Mouse (Mus musculus): ENCODE results near the gene Foxn3.

Gene Foxn3

DNA sequence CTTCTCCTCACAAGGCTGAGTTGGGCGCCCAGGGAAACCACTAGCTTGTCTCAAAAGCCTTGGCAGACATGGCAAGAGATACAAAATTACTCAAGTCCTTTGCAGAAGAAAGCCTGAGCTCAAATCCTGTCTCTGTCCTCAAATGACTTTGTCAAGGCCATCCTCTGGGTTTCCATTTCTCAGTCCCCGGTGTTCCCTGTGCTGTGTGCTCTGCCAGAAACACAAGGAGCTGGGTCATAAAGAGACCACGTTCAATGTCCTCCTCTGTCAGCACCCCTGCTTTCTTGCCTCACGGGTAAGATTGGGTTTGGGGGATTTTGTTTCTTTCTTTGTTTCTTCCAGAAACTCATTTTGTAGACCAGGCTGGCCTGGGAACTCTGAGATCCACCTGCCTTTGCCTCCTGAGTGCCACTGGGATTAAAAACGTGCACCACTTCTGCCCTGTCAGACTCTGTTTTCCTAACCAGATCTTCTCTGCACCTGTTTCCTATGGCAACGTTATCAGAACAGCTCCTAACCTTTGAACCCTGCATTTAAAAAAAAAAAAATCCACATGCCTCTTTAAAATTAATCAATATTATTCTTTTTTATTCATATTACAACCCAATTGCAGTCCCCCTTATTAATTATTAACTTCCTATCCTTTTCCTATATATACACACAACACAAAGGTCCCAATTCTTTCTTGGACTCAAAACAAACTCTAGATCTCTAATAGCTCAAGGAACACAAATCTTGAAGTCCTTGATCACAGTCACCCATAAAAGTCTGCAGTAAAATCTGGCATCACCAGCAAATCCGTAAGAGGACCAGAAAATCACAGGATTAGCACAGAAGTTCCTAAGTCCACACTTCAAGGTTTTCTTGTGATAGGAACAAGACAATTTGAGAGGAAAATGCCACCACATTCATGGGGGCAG lies 144.6 kb downstream of the Foxn3 start:
- DNase-seq (ENCODE audit: low spot score in 2 of 2): no peak

DNA sequence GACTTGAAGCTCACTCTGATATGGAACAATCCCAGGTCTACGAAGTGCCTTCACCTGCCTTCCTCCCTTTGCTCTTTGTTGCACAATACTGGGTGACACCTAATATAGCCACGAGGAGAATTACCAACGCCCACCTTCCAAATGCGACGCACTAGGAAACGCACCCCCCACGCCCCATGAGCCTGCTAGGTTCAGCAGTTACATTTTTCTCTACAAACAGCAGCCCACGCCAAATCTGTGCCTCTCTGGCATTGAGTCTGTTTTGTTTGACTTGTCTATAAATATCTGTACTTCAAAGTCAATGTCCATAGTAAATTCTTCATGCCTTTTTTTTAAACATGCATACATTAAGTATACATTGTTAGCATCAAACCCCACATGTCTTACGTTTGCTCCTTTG lies 145.5 kb downstream of the Foxn3 start:
- no peak for DNase-seq (ENCODE audit: low spot score in 2 of 2)

- no peak for DNase-seq (ENCODE audit: low spot score in 2 of 2)
These were observed 147.8 kb downstream of the Foxn3 start for GRCm38 (mm10) chr12:99415538-99415937.

GRCm38 (mm10) chr12:99412496-99412895 lies 150.9 kb downstream of the Foxn3 start:
- no peak for DNase-seq (ENCODE audit: low spot score in 2 of 2)

- no peak for DNase-seq (ENCODE audit: low spot score in 2 of 2)
These were observed 151.3 kb downstream of the Foxn3 start for GRCm38 (mm10) chr12:99412034-99412433.

DNA sequence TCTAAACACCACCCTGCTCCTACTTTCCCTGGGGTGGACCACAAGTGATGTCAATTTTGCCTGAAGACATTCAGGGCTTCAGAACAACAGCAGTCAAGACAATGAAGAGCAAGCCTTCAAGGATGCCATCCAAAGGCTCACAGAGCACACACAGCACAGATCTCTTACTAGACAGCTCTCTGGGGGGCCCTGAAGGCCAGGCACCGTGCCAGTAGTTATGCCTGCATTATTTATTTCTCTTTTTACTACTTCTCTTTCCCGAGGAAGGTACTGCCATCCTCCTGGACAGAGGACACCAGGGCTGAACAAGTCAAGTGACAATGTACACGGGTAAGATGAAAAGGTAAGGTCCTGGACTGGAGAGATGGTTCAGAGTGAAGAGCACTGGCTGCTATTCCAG lies 154.7 kb downstream of the Foxn3 start:
- DNase-seq (ENCODE audit: low spot score in 2 of 2): no peak

DNA sequence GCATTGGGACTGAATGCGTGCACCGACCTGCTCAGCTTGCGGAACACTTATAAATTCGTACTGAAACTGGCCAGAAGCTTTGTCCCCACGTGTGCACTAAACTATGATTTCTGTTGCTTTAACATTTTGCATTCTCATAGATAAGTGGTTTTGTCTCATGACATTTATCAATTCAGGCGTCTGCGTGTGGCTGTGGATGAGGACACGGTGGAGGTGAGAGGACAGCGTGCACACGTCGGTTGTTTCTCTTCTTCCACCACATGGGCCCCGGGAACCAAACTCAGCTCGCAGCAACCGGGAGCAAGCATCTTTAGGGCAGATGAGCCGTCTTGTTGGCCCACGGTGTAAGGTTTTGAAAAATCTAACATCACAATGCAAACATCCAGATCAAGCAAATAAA lies 155.3 kb downstream of the Foxn3 start:
- no peak for DNase-seq (ENCODE audit: low spot score in 2 of 2)

GRCm38 (mm10) chr12:99407318-99407716 lies 156.1 kb downstream of the Foxn3 start:
- DNase-seq (ENCODE audit: low spot score in 2 of 2): no peak

GRCm38 (mm10) chr12:99406697-99407317 lies 156.6 kb downstream of the Foxn3 start:
- DNase-seq (ENCODE audit: low spot score in 2 of 2): no peak

DNA sequence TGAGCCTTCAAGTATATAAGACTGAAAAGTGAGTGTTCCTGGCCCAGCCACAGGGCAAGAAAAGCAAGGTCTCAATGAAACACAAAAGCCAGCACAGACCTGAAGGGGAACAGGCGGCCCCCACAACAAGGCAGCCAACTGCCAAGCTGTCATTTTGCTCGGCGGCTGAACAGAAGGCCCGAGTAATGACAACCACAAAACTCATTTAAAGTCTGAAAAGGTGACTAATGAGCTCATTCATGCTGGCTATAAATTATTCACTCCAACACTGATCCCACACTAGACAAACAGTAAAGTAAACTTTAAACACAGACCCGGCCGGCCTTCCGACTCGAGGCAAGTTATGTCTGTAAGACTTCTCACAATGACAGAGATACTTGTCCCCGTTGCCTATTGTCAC lies 157.1 kb downstream of the Foxn3 start:
- no peak for DNase-seq (ENCODE audit: low spot score in 2 of 2)

DNA sequence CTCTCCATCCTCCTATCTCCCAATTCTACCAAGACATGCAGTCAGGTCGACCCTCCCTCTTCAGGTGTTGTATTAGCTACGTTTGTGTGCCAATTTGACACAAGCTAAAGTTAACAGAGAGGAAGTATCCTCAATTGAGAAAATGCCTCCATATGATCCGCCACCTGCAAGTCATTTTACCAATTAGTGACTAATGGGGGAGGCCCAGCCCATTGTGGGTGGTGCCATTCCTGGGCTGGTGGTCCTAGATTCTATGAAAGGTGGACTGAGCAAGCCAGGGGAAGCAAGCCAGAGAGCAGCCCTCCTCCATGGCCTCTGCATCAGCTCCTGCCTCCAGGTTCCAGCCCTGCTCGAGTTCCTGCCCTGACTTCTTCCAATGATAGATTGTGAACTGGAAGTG lies 158.0 kb downstream of the Foxn3 start:
- no peak for DNase-seq (ENCODE audit: low spot score in 2 of 2)

DNA sequence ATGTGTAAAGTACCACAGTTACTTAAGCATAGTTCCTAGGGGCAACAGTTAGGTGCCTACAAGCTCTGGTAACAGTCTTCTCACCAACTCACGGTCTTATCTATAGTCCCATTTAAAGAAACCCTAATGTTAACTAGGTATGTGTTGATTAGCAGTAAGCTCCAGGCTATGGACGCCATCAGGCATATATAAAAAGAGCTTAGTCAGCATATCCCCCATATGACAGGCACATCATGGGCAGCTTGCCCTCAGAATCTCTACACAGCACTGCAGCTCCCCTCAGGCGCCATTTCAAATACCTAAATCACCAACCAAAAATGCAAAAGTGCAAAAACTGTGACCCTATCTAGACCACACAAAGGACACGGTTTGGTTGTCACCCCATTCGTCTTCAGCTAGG lies 160.4 kb downstream of the Foxn3 start:
- no peak for DNase-seq (ENCODE audit: low spot score in 2 of 2)

DNA sequence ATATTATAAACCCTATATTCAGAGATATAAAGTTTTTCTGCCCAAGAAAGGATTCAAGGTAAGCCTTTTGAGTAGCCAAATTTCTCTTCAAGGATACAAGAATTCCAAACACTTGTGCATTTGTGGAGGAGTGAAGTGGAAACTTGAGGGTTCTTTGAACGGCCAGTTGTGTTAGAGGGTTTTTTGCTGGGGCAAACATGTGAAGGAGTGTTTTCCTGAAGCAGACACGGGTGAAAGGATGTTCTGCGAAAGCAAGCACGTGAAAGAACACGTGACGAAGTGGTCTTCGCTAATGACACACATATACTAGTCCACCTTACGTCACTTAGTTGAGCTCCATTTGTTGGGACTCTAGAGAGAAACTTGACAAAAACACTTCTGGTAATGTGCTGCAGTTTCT lies 162.5 kb downstream of the Foxn3 start:
- DNase-seq (ENCODE audit: low spot score in 2 of 2): no peak

GRCm38 (mm10) chr12:99399575-99399974 lies 163.8 kb downstream of the Foxn3 start:
- no peak for DNase-seq (ENCODE audit: low spot score in 2 of 2)

- DNase-seq (ENCODE audit: low spot score in 2 of 2): no peak
These were observed 166.9 kb downstream of the Foxn3 start for GRCm38 (mm10) chr12:99396461-99396860.

- no peak for DNase-seq (ENCODE audit: low spot score in 2 of 2)
These were observed 168.3 kb downstream of the Foxn3 start for GRCm38 (mm10) chr12:99395082-99395481.

DNA sequence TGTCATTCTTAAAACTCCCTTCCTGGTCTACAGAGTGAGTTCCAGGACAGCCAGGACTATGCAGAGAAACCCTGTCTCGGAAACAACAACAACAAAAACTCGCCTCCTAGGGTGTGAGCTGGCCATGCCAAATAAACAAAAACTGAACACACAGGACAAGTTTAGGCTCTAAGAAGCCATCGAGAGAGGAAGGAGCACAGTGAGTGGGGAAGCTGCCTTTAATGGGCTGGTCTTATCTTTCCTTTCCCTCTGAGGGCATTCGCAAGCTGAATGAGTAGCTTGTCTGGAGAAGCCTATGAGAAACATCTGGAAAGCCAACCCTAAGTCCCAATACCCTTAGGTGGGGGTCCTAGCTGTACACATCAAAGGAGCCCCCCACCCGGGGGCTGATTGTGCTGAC lies 168.7 kb downstream of the Foxn3 start:
- DNase-seq (ENCODE audit: low spot score in 2 of 2): no peak

- DNase-seq (ENCODE audit: low spot score in 2 of 2): no peak
These were observed 169.3 kb downstream of the Foxn3 start for GRCm38 (mm10) chr12:99393867-99394630.

- DNase-seq (ENCODE audit: low spot score in 2 of 2): peak; percentile 59 to 80
These were observed 170.2 kb downstream of the Foxn3 start for GRCm38 (mm10) chr12:99392944-99393866.

DNA sequence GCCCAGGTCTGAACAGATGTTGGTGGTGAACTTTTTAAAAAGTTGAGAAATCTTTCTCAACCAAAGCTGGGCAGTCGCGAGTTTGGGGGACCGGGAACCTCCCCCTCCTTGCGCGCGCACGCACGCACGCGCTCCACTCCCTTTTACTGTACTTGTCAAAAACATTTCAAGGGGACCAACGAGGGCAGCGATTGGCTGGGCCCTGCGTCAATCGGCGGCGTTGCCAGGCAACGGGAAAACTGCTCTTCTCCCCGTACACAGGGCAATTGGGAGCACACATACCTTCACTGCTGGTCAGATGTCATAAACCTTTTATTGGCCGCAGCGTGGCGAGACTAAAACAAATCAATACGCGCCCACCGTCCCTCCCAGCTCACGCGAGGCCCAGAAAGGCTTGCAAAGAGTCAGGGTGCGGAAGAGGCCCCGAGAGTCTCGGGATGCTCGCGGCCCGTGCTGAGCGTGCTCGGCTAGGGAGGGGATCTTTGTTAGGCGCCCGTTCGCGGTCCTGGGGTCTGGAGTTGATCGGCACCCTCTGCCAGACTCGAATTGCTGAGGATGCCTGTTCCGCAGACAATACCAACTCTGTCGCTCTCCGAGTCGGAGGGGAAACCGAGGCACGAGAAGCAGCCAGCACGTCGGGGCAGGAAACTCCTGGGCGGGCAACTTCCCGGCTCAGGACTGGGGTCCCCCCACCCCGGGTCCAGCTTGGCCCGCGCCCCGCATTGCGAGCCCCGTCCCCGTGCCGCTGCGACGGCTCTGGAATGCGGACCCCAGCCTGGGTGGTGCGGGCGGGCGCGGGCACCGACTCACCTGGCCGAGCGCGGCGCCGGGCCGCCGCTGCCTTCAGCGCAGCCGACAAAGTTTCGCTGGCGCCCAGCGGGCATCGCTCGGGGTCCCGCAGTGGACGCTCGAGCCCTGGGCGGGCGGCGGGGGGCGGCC lies 171.2 kb downstream of the Foxn3 start:
- peak; percentile 99 to 100 for DNase-seq (ENCODE audit: low spot score in 2 of 2)
